Mouse (Mus musculus): ENCODE data around the gene Cfap52.

DNA sequence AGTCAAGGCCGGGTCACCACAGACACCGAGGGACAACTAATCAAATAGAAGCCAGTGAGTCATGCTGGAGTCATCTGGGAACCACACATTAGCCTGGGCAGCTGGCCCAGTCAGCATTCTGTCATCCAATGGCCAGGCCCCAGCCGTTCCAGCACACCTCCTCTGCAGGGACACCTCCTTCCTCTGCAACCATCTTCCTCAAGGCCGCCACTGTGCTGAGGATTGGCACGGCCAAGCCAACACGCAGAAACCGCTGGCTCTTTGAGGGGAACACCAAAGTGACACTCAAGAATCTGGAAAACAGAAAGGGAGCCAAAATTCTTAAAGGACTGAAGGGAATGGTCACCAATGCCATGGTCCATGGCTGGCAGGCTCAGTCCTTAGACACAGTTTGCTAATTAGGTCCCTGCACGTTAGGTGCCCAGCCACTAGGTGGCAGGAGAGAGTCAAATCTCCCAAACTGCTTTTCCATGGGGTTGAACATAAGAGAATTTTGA, 68.3 kb downstream of the Cfap52 start:
- peak; percentile 87 for TF ChIP-seq CTCF (IDR thresholded peaks at IDR 0.05; ENCODE audit: low read depth)
- TF ChIP-seq EP300 (IDR thresholded peaks at IDR 0.05; ENCODE audit: low read depth), result no peak
